Comparison of ENCODE assay signal across 17 mouse cellular contexts in the genomic region with DNA sequence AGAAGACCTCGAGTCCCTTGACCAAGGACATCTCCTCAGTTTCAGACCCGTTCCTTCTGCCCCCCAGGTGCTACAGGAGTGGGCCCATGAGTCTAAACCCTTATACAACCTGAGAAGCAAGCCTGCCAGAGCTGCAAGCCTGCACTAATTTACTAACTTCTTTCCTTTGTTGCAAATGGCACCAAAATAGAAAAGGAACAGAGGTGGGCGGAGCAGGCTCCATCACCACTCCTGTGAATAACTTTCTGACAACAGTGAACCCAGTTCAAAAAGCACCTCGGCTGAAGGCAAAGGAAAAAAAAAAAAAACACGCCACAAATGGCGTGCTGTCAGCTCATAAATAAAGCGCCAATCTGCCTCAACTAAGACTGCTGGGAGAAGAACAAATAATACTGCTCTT.
DNase-seq lines count a peak whose midpoint lies in the region; ATAC-seq and TF ChIP-seq lines count a peak whose summit lies in the region.
"Had no signal": no experiment of that assay in that cellular context is flagged by ENCODE, and none has a peak within 500 bp of the region (broad histone marks: within the 10 kb centered on the region; RNA-seq: fewer than 3 reads in every experiment).

No protein-coding gene starts in this region.

- TF ChIP-seq CTCF in bone marrow, adult 2 months (IDR thresholded peaks at IDR 0.05; ENCODE audit: control insufficient read depth, insufficient read depth, low read length), result no peak
- TF ChIP-seq CTCF in kidney, adult 2 months (conservative IDR thresholded peaks at IDR 0.05; ENCODE audit: insufficient read depth, insufficient read length, low read depth, low read length), result no peak

- H3K4me3 ChIP-seq in midbrain, embryonic 13.5 days (replicated peaks), result no peak overlapping the region
- H3K4me3 ChIP-seq in midbrain, embryonic 16.5 days (ENCODE audit: low read depth, low read length), result no peak overlapping the region
- H3K4me3 ChIP-seq in bone marrow, adult 2 months (replicated peaks; ENCODE audit: control insufficient read depth, low read depth, low read length), result no peak overlapping the region
- H3K4me3 ChIP-seq in kidney, adult 2 months (ENCODE audit: insufficient read depth, low read depth, low read length), result no peak overlapping the region
- H3K4me3 ChIP-seq: heart, embryonic 10.5 days; limb, embryonic 10.5 days; liver, embryonic 13.5 days; megakaryocyte, embryonic 14.5 days had no signal

- H3K27ac ChIP-seq in midbrain, embryonic 13.5 days, result 0 out of 2 replicates have a peak overlapping the region, but pooled peaks have one; percentile 5
- H3K27ac ChIP-seq in midbrain, embryonic 16.5 days (ENCODE audit: low read length), result no peak overlapping the region
- 0 out of 2 replicates have a peak overlapping the region, but pooled peaks have one; percentile 8 for H3K27ac ChIP-seq in bone marrow, adult 2 months (ENCODE audit: control insufficient read depth, insufficient read depth, low read depth, low read length, poor library complexity)
- no peak overlapping the region for H3K27ac ChIP-seq in kidney, adult 2 months (ENCODE audit: insufficient read depth, low read depth, low read length)
- H3K27ac ChIP-seq: liver, embryonic 13.5 days had no signal

- no peaks in the 10 kb centered on the region for H3K27me3 ChIP-seq in midbrain, embryonic 13.5 days
- no peaks in the 10 kb centered on the region for H3K27me3 ChIP-seq in midbrain, embryonic 16.5 days (ENCODE audit: control insufficient read depth, insufficient read depth, low read depth, low read length)
- no peaks in the 10 kb centered on the region for H3K27me3 ChIP-seq in kidney, adult 2 months (replicated peaks; ENCODE audit: control insufficient read depth, insufficient read depth, low read length)
- H3K27me3 ChIP-seq: liver, embryonic 13.5 days; megakaryocyte, embryonic 14.5 days had no signal

- DNase-seq in frontal cortex, postnatal 36 days (ENCODE audit: low spot score in 2 of 2), result peak; percentile 41 to 55
- no peak for DNase-seq in frontal cortex, postnatal 25 days (ENCODE audit: low spot score in 2 of 2)
- DNase-seq in naive thymus-derived CD4-positive, alpha-beta T cell, adult 2 months (ENCODE audit: low read depth), result peak; percentile 71
- no peak for DNase-seq in kidney, adult 2 months
- DNase-seq in cerebellum, postnatal 25 days, result no peak
- DNase-seq: B cell, adult 2 months; cerebellum, adult 11-12 months; forebrain, postnatal 0 days; kidney, postnatal 10 days; liver, embryonic 13.5 days had no signal

- no peak for ATAC-seq in midbrain, embryonic 13.5 days
- no peak for ATAC-seq in midbrain, embryonic 16.5 days
- ATAC-seq: forebrain, postnatal 0 days; lung, postnatal 0 days had no signal

- no peaks in the 10 kb centered on the region for H3K36me3 ChIP-seq in midbrain, embryonic 13.5 days
- no peaks in the 10 kb centered on the region for H3K36me3 ChIP-seq in midbrain, embryonic 16.5 days (ENCODE audit: control insufficient read depth, insufficient read depth, low read length)
- H3K36me3 ChIP-seq in kidney, adult 2 months (ENCODE audit: control insufficient read depth, insufficient read depth, low read length), result no peaks in the 10 kb centered on the region
- H3K36me3 ChIP-seq: heart, embryonic 10.5 days; limb, embryonic 10.5 days; liver, embryonic 13.5 days had no signal

- WGBS in midbrain, embryonic 13.5 days, result 68% methylated on average over 7 of the region's 7 CpGs
- whole genome bisulfite sequencing in midbrain, embryonic 16.5 days, result 65% methylated on average over 7 of the region's 7 CpGs
- WGBS in bone marrow, adult 2 months, result 68% methylated on average over 7 of the region's 7 CpGs
- WGBS in kidney, adult 2 months, result 79% methylated on average over 7 of the region's 7 CpGs

- H3K9ac ChIP-seq in midbrain, embryonic 13.5 days (replicated peaks), result no peak overlapping the region
- no peak overlapping the region for H3K9ac ChIP-seq in midbrain, embryonic 16.5 days (ENCODE audit: low read depth, low read length)
- H3K9ac ChIP-seq: forebrain, postnatal 0 days; liver, embryonic 13.5 days had no signal

- TF ChIP-seq POLR2A in bone marrow, adult 2 months (IDR thresholded peaks at IDR 0.05; ENCODE audit: borderline replicate concordance, control insufficient read depth, low read depth, low read length), result no peak
- no peak for TF ChIP-seq POLR2A in kidney, adult 2 months (IDR thresholded peaks at IDR 0.05; ENCODE audit: low read depth, low read length)

- H3K9me3 ChIP-seq in midbrain, embryonic 13.5 days, result no peaks in the 10 kb centered on the region
- no peaks in the 10 kb centered on the region for H3K9me3 ChIP-seq in midbrain, embryonic 16.5 days (replicated peaks; ENCODE audit: control insufficient read depth, low read length, poor library complexity, severe bottlenecking)
- H3K9me3 ChIP-seq: heart, embryonic 10.5 days; limb, embryonic 10.5 days; liver, embryonic 13.5 days; megakaryocyte, embryonic 14.5 days had no signal

- peaks cover 37% of the 10 kb centered on the region for H3K4me1 ChIP-seq in midbrain, embryonic 13.5 days (replicated peaks)
- peaks cover 19% of the 10 kb centered on the region for H3K4me1 ChIP-seq in midbrain, embryonic 16.5 days (ENCODE audit: control insufficient read depth, insufficient read depth, low read length)
- peaks cover under 1% of the 10 kb centered on the region; the same call in 1 of the 2 replicates for H3K4me1 ChIP-seq in bone marrow, adult 2 months (ENCODE audit: control insufficient read depth, insufficient read depth, low read length)
- H3K4me1 ChIP-seq in kidney, adult 2 months (ENCODE audit: control insufficient read depth, insufficient read depth, low read length), result no peaks in the 10 kb centered on the region; the same call in 1 of the 2 replicates

- no peak overlapping the region for H3K4me2 ChIP-seq in midbrain, embryonic 13.5 days (replicated peaks)
- no peak overlapping the region for H3K4me2 ChIP-seq in midbrain, embryonic 16.5 days (ENCODE audit: low read length)
- H3K4me2 ChIP-seq: liver, embryonic 13.5 days had no signal

Comparison
In these comparisons a context has a peak if more than half of its experiments do, and no peak if none do; other contexts are left out.
1. DNase-seq: peak in frontal cortex, postnatal 36 days (2 of 2) and naive thymus-derived CD4-positive, alpha-beta T cell, adult 2 months (single experiment); none in frontal cortex, postnatal 25 days (0 of 2), kidney, adult 2 months (single experiment) and cerebellum, postnatal 25 days (0 of 2).
2. H3K27ac ChIP-seq: peak in midbrain, embryonic 13.5 days (single experiment) and bone marrow, adult 2 months (single experiment); none in midbrain, embryonic 16.5 days (single experiment) and kidney, adult 2 months (single experiment).